Mouse (Mus musculus): ENCODE measurements around the gene B230118H07Rik. TPM values are rescaled to one million over a fixed set of nuclear protein-coding genes. Genes with fewer than 3 reads are reported as not detected.

B230118H07Rik gene
- polyA plus RNA-seq, 1 experiment from 2014 or later, result 67.0 TPM

DNA sequence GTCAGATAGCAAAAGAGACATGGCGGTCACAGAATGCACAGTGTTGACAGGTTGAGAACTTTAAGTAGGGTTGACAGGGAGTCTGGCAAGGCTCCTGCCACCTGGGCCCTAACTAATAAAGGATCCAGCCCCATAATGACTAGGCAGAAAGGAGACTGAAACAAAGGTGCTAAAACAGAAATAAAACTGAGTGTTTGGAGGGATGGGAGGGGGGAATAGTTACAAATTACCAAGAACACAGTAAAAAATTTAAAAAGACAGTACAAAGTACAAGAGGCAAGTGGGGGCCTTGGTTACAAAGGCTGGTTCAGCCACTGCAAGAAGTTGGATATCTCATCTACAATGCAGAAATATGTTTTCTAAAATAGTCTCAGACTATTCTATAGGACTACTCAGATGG, 93.4 kb downstream of the B230118H07Rik start:
- ATAC-seq (ENCODE audit: insufficient number of reproducible peaks, insufficient read depth, low FRiP score, low read depth), result no peak
- 23% methylated on average over 1 of the region's 1 CpGs for WGBS
- H3K27ac ChIP-seq (replicated peaks in 1 of 2; ENCODE audit: control insufficient read depth in 1 of 2, insufficient read depth in 1 of 2, low read depth in 2 of 2, low read length in 2 of 2), result no peak overlapping the region

DNA sequence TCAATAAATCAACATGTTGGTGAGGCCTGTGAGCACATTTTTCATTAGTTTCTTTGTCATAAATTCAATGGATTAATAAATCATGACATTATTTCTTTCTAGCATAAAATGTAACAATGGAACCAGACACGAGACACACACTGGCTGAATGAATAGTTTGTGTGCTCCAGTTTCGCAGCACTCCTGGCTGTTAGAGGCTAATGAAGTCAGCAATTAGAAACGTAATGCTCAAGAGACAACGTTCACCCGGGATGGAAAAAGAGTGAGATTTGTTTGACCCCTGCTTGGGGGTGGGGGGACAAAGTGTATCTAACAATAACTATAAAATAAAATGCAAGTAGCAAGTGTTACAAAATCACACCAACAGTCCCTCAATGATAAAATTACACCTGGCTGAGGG, 95.5 kb downstream of the B230118H07Rik start:
- WGBS, result 81% methylated on average over 5 of the region's 5 CpGs
- H3K4me3 ChIP-seq (ENCODE audit: control insufficient read depth in 1 of 2, insufficient read depth in 1 of 2, low read depth in 1 of 2, low read length in 2 of 2), result no peak overlapping the region
- H3K9me3 ChIP-seq (ENCODE audit: control insufficient read depth, low read length), result no peaks in the 10 kb centered on the region
- no peak overlapping the region for H3K9ac ChIP-seq (ENCODE audit: low read length)
- no peak overlapping the region for H3K27ac ChIP-seq (replicated peaks in 1 of 2; ENCODE audit: control insufficient read depth in 1 of 2, insufficient read depth in 1 of 2, low read depth in 2 of 2, low read length in 2 of 2)
- H3K36me3 ChIP-seq (ENCODE audit: control insufficient read depth, insufficient read depth, low read length), result no peaks in the 10 kb centered on the region
- H3K4me1 ChIP-seq (ENCODE audit: control insufficient read depth in 2 of 2, insufficient read depth in 2 of 2, low read length in 2 of 2), result 0 out of 4 replicates have a peak, but pooled peaks cover 0 to 6% of the 10 kb centered on the region in 2 experiments
- no peak overlapping the region for H3K4me2 ChIP-seq (ENCODE audit: low read length)
- no peaks in the 10 kb centered on the region for H3K27me3 ChIP-seq (ENCODE audit: control insufficient read depth, insufficient read depth, low read length)
- no peak for ATAC-seq (ENCODE audit: insufficient number of reproducible peaks, insufficient read depth, low FRiP score, low read depth)

More for the DNA sequence above, 93.4 kb downstream of the B230118H07Rik start:
- Histone ChIP-seq H3K4me2 (ENCODE audit: low read length) (no peak overlapping the region), H3K4me1 (ENCODE audit: control insufficient read depth in 2 of 2, insufficient read depth in 2 of 2, low read length in 2 of 2) (0 out of 4 replicates have a peak, but pooled peaks cover 0 to 6% of the 10 kb centered on the region in 2 experiments), H3K9me3 (ENCODE audit: control insufficient read depth, low read length) (no peaks in the 10 kb centered on the region), H3K4me3 (ENCODE audit: control insufficient read depth in 1 of 2, insufficient read depth in 1 of 2, low read depth in 1 of 2, low read length in 2 of 2) (no peak overlapping the region), H3K9ac (ENCODE audit: low read length) (no peak overlapping the region), H3K36me3 (ENCODE audit: control insufficient read depth, insufficient read depth, low read length) (no peaks in the 10 kb centered on the region), H3K27me3 (ENCODE audit: control insufficient read depth, insufficient read depth, low read length) (no peaks in the 10 kb centered on the region)

DNA sequence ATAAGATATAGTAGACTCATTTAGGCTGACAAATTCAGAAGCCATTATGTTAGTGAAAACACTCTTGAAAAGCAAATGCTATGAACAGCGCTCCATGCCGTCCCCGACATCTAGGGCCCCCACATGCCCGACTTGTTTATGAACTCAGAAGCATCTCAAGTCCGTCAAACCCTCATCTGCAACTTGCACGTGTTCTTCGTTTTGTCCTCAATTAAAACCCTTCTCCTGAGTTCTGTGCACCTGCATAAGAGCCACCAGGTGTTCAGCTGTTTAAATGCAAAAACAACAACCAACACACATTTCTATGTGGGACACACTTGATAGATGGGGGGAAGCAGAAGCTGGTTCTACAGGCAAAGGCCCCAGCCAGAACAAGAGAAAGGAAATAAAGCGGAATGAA, 97.0 kb downstream of the B230118H07Rik start:
- no peak overlapping the region for H3K4me3 ChIP-seq (ENCODE audit: control insufficient read depth in 1 of 2, insufficient read depth in 1 of 2, low read depth in 1 of 2, low read length in 2 of 2)
- H3K36me3 ChIP-seq (ENCODE audit: control insufficient read depth, insufficient read depth, low read length), result no peaks in the 10 kb centered on the region
- no peak overlapping the region for H3K4me2 ChIP-seq (ENCODE audit: low read length)
- no peak for ATAC-seq (ENCODE audit: insufficient number of reproducible peaks, insufficient read depth, low FRiP score, low read depth)
- no peak overlapping the region for H3K9ac ChIP-seq (ENCODE audit: low read length)
- no peaks in the 10 kb centered on the region for H3K27me3 ChIP-seq (ENCODE audit: control insufficient read depth, insufficient read depth, low read length)
- no peak overlapping the region for H3K27ac ChIP-seq (replicated peaks in 1 of 2; ENCODE audit: control insufficient read depth in 1 of 2, insufficient read depth in 1 of 2, low read depth in 2 of 2, low read length in 2 of 2)
- WGBS, result 87% methylated on average over 8 of the region's 8 CpGs
- no peaks in the 10 kb centered on the region for H3K9me3 ChIP-seq (ENCODE audit: control insufficient read depth, low read length)
- 0 out of 4 replicates have a peak, but pooled peaks cover 0 to 6% of the 10 kb centered on the region in 2 experiments for H3K4me1 ChIP-seq (ENCODE audit: control insufficient read depth in 2 of 2, insufficient read depth in 2 of 2, low read length in 2 of 2)

GRCm38 (mm10) chr2:101551026-101551719, 98.2 kb downstream of the B230118H07Rik start:
- Histone ChIP-seq H3K4me1 (ENCODE audit: control insufficient read depth in 2 of 2, insufficient read depth in 2 of 2, low read length in 2 of 2) (0 out of 4 replicates have a peak, but pooled peaks cover 0 to 2% of the 10 kb centered on the region in 2 experiments), H3K4me3 (ENCODE audit: control insufficient read depth in 1 of 2, insufficient read depth in 1 of 2, low read depth in 1 of 2, low read length in 2 of 2) (no peak overlapping the region), H3K9ac (ENCODE audit: low read length) (no peak overlapping the region), H3K36me3 (ENCODE audit: control insufficient read depth, insufficient read depth, low read length) (no peaks in the 10 kb centered on the region), H3K4me2 (ENCODE audit: low read length) (no peak overlapping the region), H3K9me3 (ENCODE audit: control insufficient read depth, low read length) (no peaks in the 10 kb centered on the region), H3K27me3 (ENCODE audit: control insufficient read depth, insufficient read depth, low read length) (no peaks in the 10 kb centered on the region), H3K27ac (replicated peaks in 1 of 2; ENCODE audit: control insufficient read depth in 1 of 2, insufficient read depth in 1 of 2, low read depth in 2 of 2, low read length in 2 of 2) (no peak overlapping the region)
- WGBS, result 73% methylated on average over 6 of the region's 6 CpGs
- ATAC-seq (ENCODE audit: insufficient number of reproducible peaks, insufficient read depth, low FRiP score, low read depth), result no peak

DNA sequence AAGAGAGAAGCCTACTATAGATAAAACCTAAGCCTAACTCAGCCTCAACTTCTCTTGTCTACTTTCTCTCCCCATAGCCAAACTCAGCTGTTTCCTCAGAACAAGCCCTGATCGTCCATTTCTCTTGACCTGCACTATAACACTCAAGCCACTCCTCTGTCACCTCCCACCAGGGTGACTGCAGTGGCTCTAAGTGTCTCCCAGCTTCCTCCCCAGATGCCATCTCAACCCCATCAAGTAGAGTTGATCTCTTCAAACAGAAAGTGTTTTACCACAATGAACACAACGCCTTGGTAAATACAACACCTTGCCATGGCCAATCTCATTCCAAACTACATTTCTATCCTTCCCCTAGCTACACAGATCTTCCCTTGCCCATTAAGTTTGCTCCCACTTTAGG, 99.2 kb downstream of the B230118H07Rik start:
- Histone ChIP-seq H3K27ac (replicated peaks in 1 of 2; ENCODE audit: control insufficient read depth in 1 of 2, insufficient read depth in 1 of 2, low read depth in 2 of 2, low read length in 2 of 2) (no peak overlapping the region), H3K4me3 (ENCODE audit: control insufficient read depth in 1 of 2, insufficient read depth in 1 of 2, low read depth in 1 of 2, low read length in 2 of 2) (no peak overlapping the region), H3K27me3 (ENCODE audit: control insufficient read depth, insufficient read depth, low read length) (no peaks in the 10 kb centered on the region), H3K9me3 (ENCODE audit: control insufficient read depth, low read length) (no peaks in the 10 kb centered on the region), H3K4me1 (ENCODE audit: control insufficient read depth in 2 of 2, insufficient read depth in 2 of 2, low read length in 2 of 2) (no peaks in the 10 kb centered on the region), H3K4me2 (ENCODE audit: low read length) (no peak overlapping the region), H3K9ac (ENCODE audit: low read length) (no peak overlapping the region), H3K36me3 (ENCODE audit: control insufficient read depth, insufficient read depth, low read length) (no peaks in the 10 kb centered on the region)
- no peak for ATAC-seq (ENCODE audit: insufficient number of reproducible peaks, insufficient read depth, low FRiP score, low read depth)
- WGBS, result 60% methylated on average over 2 of the region's 2 CpGs

- 76% methylated on average over 6 of the region's 6 CpGs for WGBS
- H3K36me3 ChIP-seq (ENCODE audit: control insufficient read depth, insufficient read depth, low read length), result no peaks in the 10 kb centered on the region
- H3K4me3 ChIP-seq (ENCODE audit: control insufficient read depth in 1 of 2, insufficient read depth in 1 of 2, low read depth in 1 of 2, low read length in 2 of 2), result no peak overlapping the region
- H3K27me3 ChIP-seq (ENCODE audit: control insufficient read depth, insufficient read depth, low read length), result no peaks in the 10 kb centered on the region
- ATAC-seq (ENCODE audit: insufficient number of reproducible peaks, insufficient read depth, low FRiP score, low read depth), result no peak
- H3K4me2 ChIP-seq (ENCODE audit: low read length), result no peak overlapping the region
- H3K4me1 ChIP-seq (ENCODE audit: control insufficient read depth in 2 of 2, insufficient read depth in 2 of 2, low read length in 2 of 2), result no peaks in the 10 kb centered on the region
- no peak overlapping the region for H3K27ac ChIP-seq (replicated peaks in 1 of 2; ENCODE audit: control insufficient read depth in 1 of 2, insufficient read depth in 1 of 2, low read depth in 2 of 2, low read length in 2 of 2)
- no peaks in the 10 kb centered on the region for H3K9me3 ChIP-seq (ENCODE audit: control insufficient read depth, low read length)
- no peak overlapping the region for H3K9ac ChIP-seq (ENCODE audit: low read length)
Observed at GRCm38 (mm10) chr2:101548866-101549265, 100.5 kb downstream of the B230118H07Rik start.

GRCm38 (mm10) chr2:101545593-101545992, 103.7 kb downstream of the B230118H07Rik start:
- H3K27me3 ChIP-seq (ENCODE audit: control insufficient read depth, insufficient read depth, low read length), result no peaks in the 10 kb centered on the region
- H3K4me3 ChIP-seq (ENCODE audit: control insufficient read depth in 1 of 2, insufficient read depth in 1 of 2, low read depth in 1 of 2, low read length in 2 of 2), result no peak overlapping the region
- no peak for ATAC-seq (ENCODE audit: insufficient number of reproducible peaks, insufficient read depth, low FRiP score, low read depth)
- H3K9me3 ChIP-seq (ENCODE audit: control insufficient read depth, low read length), result no peaks in the 10 kb centered on the region
- no peak overlapping the region for H3K4me2 ChIP-seq (ENCODE audit: low read length)
- H3K27ac ChIP-seq (replicated peaks in 1 of 2; ENCODE audit: control insufficient read depth in 1 of 2, insufficient read depth in 1 of 2, low read depth in 2 of 2, low read length in 2 of 2), result no peak overlapping the region
- no peak overlapping the region for H3K9ac ChIP-seq (ENCODE audit: low read length)
- no peaks in the 10 kb centered on the region for H3K36me3 ChIP-seq (ENCODE audit: control insufficient read depth, insufficient read depth, low read length)
- H3K4me1 ChIP-seq (ENCODE audit: control insufficient read depth in 2 of 2, insufficient read depth in 2 of 2, low read length in 2 of 2), result no peaks in the 10 kb centered on the region
- 81% methylated on average over 2 of the region's 2 CpGs for WGBS
